Mouse (Mus musculus): ENCODE measurements at regions not wholly inside any gene's neighbourhood (a gene's known extent, or its start where the extent isn't known, plus 50 kb on each side); places are given as distances from the start of the nearest gene placed in this dataset.

- no peak for TF ChIP-seq POLR2A (IDR thresholded peaks at IDR 0.05; ENCODE audit: control insufficient read depth, extremely low read depth, insufficient read depth, low read length, poor library complexity)
- no peak for TF ChIP-seq CTCF (IDR thresholded peaks at IDR 0.05; ENCODE audit: borderline replicate concordance, control insufficient read depth, extremely low read depth, insufficient read depth, low read length, poor library complexity)
These were observed 515.1 kb downstream of the Insc start for GRCm38 (mm10) chr7:115258626-115259025.
